Mouse (Mus musculus) midbrain, embryonic 10.5 days (tissue): ENCODE data around the gene Acot7. TPM values are rescaled to one million over a fixed set of nuclear protein-coding genes. Genes with fewer than 3 reads are reported as not detected.
"Not testable (repeated sequence)": the region's sequence is repeated elsewhere in the genome, so short reads cannot be mapped to it uniquely, and the experiment has no call there.

Source experiments
- DNase-seq: peaks from one replicate; pipeline ENCODE4 v3.0.0-alpha.2; 2017; ENCODE audit warnings: low spot score
- H3K27ac ChIP-seq: fragments of 300-500 bp; sonication (generic); replicated peaks from 2 replicates; pipeline ENCODE4 v1.5.1; 2016; ENCODE audit warnings: mild to moderate bottlenecking
- H3K27me3 ChIP-seq: fragments of 300-500 bp; sonication (generic); 2 replicates; pipeline ENCODE4 v1.6.1; 2016; ENCODE audit warnings: low read depth, mild to moderate bottlenecking; ENCODE audit not compliant: poor library complexity, severe bottlenecking
- H3K36me3 ChIP-seq: fragments of 300-500 bp; sonication (generic); 2 replicates; pipeline ENCODE4 v1.6.1; 2016; ENCODE audit warnings: mild to moderate bottlenecking, moderate library complexity
- H3K4me1 ChIP-seq: fragments of 300-500 bp; sonication (generic); 2 replicates; pipeline ENCODE4 v1.6.1; 2016
- H3K4me3 ChIP-seq: fragments of 300-500 bp; sonication (generic); 2 replicates; pipeline ENCODE4 v1.5.1; 2016; ENCODE audit warnings: mild to moderate bottlenecking, moderate library complexity
- H3K9me3 ChIP-seq: fragments of 300-500 bp; sonication (generic); replicated peaks from 2 replicates; pipeline ENCODE4 v1.6.1; 2016; ENCODE audit warnings: mild to moderate bottlenecking
- WGBS: fragments of 180-500 bp; shearing (Covaris S2); methylation state at CpG from one replicate; pipeline ENCODE4 v1.1.7; 2016; 5-methylcytosine and 5-hydroxymethylcytosine counted together
- polyA plus RNA-seq: library from polyadenylated mRNA; unstranded; fragments of >200 nt; fragmentation: Nextera tagmentation; extraction: Ambion mirVana; gene quantifications from 2 replicates; pipeline ENCODE4 v1.2.1, GENCODE M21; 2016

Gene Acot7
- polyA plus RNA-seq, 1 experiment from 2014 or later: 85.7 TPM

DNA sequence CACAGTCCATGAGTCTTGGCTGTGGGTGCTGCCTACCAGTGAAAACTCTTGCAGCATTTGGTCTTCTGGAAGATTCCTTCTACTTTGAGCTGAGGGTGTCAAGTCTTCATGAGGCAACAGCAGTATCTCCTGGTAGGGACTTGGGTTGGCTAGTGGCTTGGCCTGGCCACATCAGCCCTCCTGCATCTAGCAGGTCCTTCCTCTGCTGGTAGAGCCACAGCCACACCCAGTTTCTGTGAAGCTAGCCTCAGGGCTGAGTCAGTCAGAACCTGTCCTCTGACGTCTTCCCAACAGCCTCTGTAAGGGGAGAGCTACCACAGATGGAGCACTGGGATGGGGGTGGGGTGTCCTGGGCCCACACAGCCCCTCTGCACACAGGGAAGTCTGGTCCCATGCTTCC, 44.6 kb downstream of the Acot7 start:
- H3K4me1 ChIP-seq: peaks cover 25% of the 10 kb centered on the region
- 0 out of 2 replicates have a peak overlapping the region, but pooled peaks have one; percentile 33 for H3K27ac ChIP-seq
- no peaks in the 10 kb centered on the region for H3K9me3 ChIP-seq
- DNase-seq: no peak
- peaks cover 46% of the 10 kb centered on the region for H3K36me3 ChIP-seq
- no peak overlapping the region for H3K4me3 ChIP-seq
- 75% methylated on average over 1 of the region's 1 CpGs for WGBS
- H3K27me3 ChIP-seq: peaks cover 64% of the 10 kb centered on the region

DNA sequence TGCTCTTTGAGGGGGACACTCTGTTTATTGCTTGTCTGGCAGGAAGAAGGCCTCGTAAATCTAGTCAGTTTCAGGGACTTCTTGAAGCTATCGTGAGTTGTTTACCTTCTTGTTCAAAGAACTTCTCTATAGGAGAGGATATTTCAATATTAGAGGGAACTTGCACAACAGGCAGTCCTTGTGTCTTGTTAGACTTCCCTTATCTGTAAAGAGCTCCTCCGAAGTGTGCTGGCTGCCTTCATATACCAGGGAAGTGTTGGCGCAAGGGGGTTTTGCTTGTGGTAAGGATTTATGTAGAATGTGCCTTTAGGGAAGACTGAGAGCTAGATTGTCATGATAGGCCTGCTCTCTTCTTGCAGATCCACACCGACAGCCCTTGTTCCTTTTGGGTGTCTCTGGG, 46.2 kb downstream of the Acot7 start:
- H3K9me3 ChIP-seq: no peaks in the 10 kb centered on the region
- peaks cover 25% of the 10 kb centered on the region for H3K4me1 ChIP-seq
- H3K27me3 ChIP-seq: peaks cover 48% of the 10 kb centered on the region
- no peak for DNase-seq
- no peak overlapping the region for H3K4me3 ChIP-seq
- no peak overlapping the region for H3K27ac ChIP-seq
- WGBS: 89% methylated on average over 5 of the region's 5 CpGs
- H3K36me3 ChIP-seq: peaks cover 31% of the 10 kb centered on the region

DNA sequence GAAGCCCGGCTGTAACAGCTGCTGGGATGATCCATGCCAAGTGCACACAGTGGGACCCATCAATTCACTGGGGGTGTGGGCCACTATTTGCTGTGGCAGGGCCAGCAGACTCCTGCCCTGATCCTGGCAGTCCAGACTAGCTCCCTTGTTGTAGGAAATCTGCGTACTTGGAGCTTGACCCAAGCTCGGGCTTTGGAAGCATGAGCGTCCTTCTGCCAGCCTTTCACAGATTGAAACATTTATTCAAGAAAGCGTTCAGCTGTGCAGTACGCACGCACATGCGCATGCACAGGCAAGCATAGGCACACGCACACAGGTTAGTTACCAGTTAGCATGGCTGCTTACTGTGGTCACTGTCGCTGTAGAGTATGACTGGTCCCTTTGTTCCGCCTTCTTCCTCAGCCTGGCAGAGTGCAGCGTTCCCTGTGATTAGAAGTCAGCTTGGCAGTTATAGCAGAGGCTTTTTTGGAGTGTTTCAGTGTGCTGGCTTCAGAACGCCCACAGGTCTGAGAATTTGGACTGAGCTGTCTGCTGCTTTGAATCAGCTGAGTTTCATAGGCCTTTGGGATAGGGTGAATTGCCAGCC, 49.1 kb downstream of the Acot7 start:
- peaks cover 29% of the 10 kb centered on the region for H3K27me3 ChIP-seq
- WGBS: 91% methylated on average over 13 of the region's 13 CpGs
- H3K36me3 ChIP-seq: peaks cover 44% of the 10 kb centered on the region
- H3K9me3 ChIP-seq: no peaks in the 10 kb centered on the region
- H3K4me1 ChIP-seq: peaks cover 23% of the 10 kb centered on the region
- no peak for DNase-seq
- H3K4me3 ChIP-seq: no peak overlapping the region
- H3K27ac ChIP-seq: no peak overlapping the region

DNA sequence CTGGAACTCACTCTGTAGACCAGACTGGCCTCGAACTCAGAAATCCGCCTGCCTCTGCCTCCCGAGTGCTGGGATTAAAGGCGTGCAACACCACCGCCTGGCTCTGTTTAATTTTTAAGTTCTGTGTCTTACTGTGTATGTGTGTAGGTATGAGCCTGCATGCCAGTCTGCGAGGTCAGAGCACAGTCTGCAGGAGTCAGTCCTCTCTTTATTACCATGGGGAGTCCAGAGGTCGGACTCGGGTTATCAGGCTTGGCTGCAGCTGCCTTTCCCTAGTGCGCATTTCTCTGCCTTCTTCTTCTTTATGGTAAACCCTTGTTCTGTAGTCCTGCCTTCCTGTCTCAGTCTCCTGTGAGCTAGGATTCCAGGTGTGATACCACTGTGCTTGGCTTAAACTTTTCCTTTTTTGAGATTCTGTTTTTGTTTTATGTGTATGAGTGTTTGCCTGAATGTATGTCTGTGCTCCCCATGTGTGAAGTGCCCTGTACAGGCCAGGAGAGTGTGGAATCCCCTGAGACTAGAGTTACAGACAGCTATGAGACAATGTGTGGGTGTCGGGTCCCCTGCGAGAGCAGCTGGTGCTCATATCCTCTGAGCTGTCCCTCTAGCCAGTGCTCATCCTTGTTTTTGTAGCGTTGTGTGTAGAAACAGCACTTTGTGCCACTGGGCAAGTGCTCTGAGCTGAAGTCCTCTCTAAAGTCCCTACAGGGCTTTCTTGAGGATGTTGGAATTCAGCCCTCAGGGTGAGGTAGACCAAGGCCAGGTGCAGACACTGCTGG, 50.0 kb downstream of the Acot7 start:
- Histone ChIP-seq H3K4me3 (no peak overlapping the region), H3K27me3 (peaks cover 19% of the 10 kb centered on the region)
- DNase-seq: no peak

DNA sequence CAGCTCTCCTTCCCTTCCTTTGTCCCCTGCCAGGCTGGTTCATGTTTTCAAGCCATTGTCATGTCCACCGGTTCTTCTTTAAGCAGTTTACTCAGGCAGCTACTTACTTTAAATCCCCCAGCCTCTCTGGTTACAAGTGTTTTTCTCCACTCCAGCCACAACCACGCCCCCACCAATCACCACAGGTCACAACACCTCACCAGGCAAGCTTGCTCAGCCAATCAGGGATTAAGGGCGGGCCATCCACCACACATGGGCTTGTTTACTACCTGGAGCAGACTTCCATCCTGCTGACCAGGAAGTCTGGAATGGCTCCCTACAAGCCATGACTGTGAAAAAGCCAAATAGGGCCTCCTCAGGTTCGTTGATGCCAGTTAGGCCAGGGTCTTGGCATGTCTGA, 52.4 kb downstream of the Acot7 start:
- WGBS: 41% methylated on average over 4 of the region's 4 CpGs
- H3K36me3 ChIP-seq: peaks cover 30% of the 10 kb centered on the region
- not testable (repeated sequence) for H3K27me3 ChIP-seq

More for the DNA sequence above, 50.0 kb downstream of the Acot7 start:
- 91% methylated on average over 12 of the region's 12 CpGs for WGBS
- Histone ChIP-seq H3K36me3 (peaks cover 44% of the 10 kb centered on the region), H3K4me1 (peaks cover 21% of the 10 kb centered on the region), H3K27ac (no peak overlapping the region), H3K9me3 (no peaks in the 10 kb centered on the region)

DNA sequence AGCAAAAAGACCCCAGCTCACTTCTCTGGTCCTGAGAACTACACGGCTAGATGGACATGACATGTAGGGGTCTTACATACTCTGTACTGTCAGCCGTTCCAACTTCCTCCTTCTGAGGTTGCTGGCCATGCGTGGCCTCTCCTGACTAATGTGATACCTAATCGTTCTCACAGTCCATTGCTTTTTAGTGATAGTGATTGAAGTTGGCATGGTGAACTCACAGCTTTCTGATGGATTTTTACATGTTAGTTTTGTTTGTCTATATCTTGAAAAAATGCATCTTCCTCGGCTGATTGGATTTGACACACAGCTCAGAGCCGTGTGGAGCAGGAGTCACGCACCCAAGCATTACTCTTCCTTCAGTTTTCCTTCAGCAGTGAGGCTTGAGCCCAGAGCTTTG, 53.4 kb downstream of the Acot7 start:
- no peak for DNase-seq
- 88% methylated on average over 7 of the region's 7 CpGs for WGBS
- Histone ChIP-seq H3K4me1 (peaks cover 21% of the 10 kb centered on the region), H3K36me3 (peaks cover 35% of the 10 kb centered on the region), H3K27me3 (no peaks in the 10 kb centered on the region), H3K27ac (no peak overlapping the region), H3K4me3 (no peak overlapping the region), H3K9me3 (no peaks in the 10 kb centered on the region)

More for the DNA sequence above, 52.4 kb downstream of the Acot7 start:
- DNase-seq, H3K27ac ChIP-seq, H3K9me3 ChIP-seq, H3K4me3 ChIP-seq: not testable (repeated sequence)
- peaks cover 21% of the 10 kb centered on the region for H3K4me1 ChIP-seq

DNA sequence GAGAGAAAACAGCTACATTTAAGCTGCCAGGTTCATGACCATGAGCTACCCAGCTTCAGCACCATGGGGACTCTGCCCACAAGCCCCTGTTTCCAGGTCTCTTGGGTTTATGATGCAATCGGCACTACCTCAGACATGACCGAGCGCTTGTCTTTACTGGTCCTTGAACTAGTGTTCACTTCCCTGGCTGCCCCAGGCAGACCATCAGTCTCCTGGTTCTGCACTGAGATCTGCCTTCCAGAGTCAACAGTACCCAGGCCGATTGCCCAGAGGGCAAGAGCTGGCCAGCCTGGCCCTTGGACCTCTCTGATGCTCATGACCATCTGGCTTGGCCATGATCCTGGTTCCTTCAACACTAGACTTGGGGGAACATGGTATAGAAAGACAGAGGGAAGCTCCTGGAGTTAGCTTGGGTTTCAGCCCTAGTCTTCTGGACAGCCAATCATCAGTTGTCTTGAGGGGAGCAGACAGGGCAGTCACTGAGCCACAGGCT, 54.5 kb downstream of the Acot7 start:
- no peaks in the 10 kb centered on the region for H3K27me3 ChIP-seq
- peaks cover 21% of the 10 kb centered on the region for H3K4me1 ChIP-seq
- no peak overlapping the region for H3K4me3 ChIP-seq
- H3K27ac ChIP-seq: no peak overlapping the region
- peaks cover 38% of the 10 kb centered on the region for H3K36me3 ChIP-seq
- no peaks in the 10 kb centered on the region for H3K9me3 ChIP-seq
- no peak for DNase-seq
- WGBS: 92% methylated on average over 4 of the region's 4 CpGs

DNA sequence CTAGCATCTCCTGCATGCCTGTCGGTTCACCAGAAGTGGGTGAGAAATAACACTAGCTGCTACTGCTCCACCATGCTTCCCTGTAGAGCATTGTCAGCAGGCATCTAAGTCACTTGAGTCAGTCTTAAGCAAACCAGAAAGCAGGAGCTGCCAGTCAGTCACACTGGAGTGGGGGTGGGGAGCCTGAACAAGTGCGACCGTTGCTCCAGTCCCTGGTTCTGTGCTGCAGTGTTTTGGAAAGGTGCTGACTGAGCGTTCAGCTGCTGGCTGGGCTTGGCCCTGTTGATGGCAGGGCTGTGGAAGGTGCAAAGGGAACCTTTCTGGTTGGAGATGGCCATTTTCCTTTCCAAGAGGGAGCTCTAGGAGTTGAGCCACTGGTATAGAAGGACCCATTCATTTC, 62.0 kb downstream of the Acot7 start:
- Histone ChIP-seq H3K9me3 (no peaks in the 10 kb centered on the region), H3K4me3 (no peak overlapping the region), H3K4me1 (peaks cover 4% of the 10 kb centered on the region; the same call in 1 of the 2 replicates), H3K36me3 (peaks cover 62% of the 10 kb centered on the region), H3K27me3 (no peaks in the 10 kb centered on the region), H3K27ac (no peak overlapping the region)
- DNase-seq: no peak
- 81% methylated on average over 4 of the region's 4 CpGs for WGBS

DNA sequence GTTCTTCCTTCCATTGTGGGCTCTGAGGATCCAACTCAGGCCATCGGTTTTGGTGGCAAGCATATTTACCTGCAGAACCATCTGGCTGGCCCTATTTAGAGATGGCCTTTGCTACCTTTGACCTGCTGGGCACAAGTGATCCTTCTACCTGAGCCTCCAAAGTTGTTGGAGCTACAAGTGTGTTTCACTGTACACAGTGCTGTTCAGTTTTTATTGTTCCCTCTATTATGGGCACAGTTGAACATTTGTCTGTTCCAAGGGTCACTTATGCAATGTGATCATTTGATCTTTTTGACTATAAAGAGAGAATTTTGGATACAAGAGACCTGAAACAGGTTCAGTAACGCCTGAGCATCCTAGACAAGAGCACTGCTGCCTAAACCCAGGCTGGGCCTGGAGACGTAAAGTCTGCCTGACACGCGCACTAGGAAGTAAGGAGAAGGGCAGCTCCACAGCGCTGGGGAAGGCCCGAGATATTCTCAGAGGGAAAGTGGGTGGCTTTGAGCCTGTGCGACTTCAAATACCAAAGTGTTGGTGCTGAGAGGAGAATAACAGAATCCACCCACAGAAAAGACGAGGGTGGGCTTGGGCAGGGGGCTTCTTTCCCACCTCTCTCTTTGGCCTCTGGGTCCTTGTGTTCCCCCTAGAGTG, 65.4 kb downstream of the Acot7 start:
- Histone ChIP-seq H3K36me3 (peaks cover 45% of the 10 kb centered on the region), H3K9me3 (no peaks in the 10 kb centered on the region), H3K27me3 (no peaks in the 10 kb centered on the region), H3K4me1 (peaks cover 4% of the 10 kb centered on the region; the same call in 1 of the 2 replicates), H3K4me3 (no peak overlapping the region), H3K27ac (no peak overlapping the region)
- 92% methylated on average over 9 of the region's 9 CpGs for WGBS
- DNase-seq: no peak

DNA sequence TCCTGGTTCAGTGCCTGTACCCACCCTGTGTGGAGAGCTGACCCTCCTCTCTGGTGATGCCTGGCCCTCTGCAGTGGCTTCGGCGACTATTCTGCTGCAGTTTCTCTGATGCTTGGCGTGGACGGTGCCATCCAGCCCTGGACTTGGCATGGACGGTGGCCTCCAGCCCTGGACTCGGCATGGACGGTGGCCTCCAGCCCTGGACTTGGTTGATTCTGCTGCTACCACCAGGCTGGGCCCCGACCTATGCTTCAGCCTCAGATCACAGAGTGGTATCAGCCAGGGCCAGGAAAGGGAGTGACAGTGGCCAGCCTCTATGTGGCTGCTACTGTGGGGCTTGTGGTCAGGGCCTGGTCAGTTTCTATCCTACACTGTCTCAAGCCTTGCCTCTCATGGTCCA, 66.0 kb downstream of the Acot7 start:
- Histone ChIP-seq H3K27me3 (no peaks in the 10 kb centered on the region), H3K36me3 (peaks cover 41% of the 10 kb centered on the region), H3K4me3 (no peak overlapping the region), H3K27ac (peak overlapping the region; percentile 19; the same call in 1 of the 2 replicates), H3K9me3 (no peaks in the 10 kb centered on the region), H3K4me1 (peaks cover 4% of the 10 kb centered on the region; the same call in 1 of the 2 replicates)
- no peak for DNase-seq
- WGBS: 91% methylated on average over 8 of the region's 8 CpGs

DNA sequence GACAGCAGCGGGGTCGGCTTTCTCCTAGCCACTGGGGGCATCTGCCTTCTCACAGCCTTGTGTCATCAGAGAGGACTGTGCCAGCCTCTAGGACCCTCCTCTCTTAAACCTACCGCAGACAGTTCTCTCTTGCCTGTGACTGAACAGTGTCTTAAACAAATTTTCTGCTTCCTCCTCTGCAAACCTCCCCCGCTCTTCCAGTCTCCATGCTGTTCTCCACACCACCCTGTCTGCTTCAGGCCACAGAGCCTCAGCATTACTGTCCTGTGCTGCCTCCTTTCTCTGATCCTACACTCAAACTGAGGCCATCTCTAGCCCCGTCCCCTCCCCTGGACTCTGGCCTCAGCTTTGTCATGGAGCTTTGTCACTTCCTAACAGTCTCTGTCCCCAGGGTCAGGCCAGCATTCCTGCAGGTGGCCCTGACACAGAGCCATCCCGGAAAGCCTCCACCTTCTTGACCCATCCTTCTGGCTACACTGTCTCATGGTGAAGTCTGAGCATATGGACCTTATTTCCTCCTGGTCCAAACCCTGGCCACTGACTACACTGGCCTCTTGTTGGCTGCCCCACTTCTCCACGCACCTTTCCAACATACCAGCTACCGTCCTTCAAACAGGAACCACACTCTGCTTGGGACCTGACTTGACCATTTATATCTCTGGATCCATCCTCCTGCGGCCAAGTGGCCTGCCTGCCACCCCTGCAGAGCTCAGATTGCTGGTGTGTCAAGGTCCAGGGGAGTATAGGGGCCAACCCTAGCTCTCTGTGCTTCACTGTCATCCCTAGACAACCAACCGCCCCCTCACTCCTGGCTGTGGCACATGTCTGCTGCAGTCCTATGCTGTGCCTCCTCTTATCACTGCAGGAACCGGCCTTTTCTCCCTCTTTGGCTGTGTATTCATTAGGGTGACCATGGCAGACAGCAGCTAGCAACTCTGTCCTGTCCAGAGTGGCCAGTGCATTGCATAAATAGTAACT, 66.9 kb downstream of the Acot7 start:
- Histone ChIP-seq H3K4me3 (no peak overlapping the region), H3K36me3 (peaks cover 35% of the 10 kb centered on the region), H3K27me3 (no peaks in the 10 kb centered on the region), H3K9me3 (no peaks in the 10 kb centered on the region), H3K4me1 (no peaks in the 10 kb centered on the region; the same call in 1 of the 2 replicates), H3K27ac (peak overlapping the region; percentile 38; the same call in 1 of the 2 replicates)
- no peak for DNase-seq
- WGBS: 84% methylated on average over 11 of the region's 11 CpGs

DNA sequence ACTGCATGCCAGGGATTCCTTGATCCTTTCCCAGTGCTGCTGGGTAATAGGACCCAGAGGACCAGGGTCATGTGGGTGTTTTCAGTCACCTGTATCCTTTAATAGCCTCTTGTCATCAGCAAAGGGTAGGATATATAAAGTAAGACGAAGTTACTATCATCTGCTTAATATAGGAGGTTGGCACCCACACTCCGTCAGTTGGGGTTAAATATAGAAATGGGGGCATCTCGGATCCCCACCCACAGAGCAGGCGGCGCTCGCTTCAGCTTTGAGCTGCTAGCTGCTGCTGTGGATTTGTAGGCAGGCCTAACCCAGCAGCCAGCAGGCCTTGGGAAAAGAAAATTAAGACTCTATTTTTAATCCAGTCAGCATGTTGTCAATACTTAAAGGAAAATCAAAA, 68.1 kb downstream of the Acot7 start:
- WGBS: 91% methylated on average over 6 of the region's 6 CpGs
- no peak for DNase-seq
- H3K27me3 ChIP-seq: no peaks in the 10 kb centered on the region
- H3K36me3 ChIP-seq: peaks cover 24% of the 10 kb centered on the region
- no peak overlapping the region for H3K4me3 ChIP-seq
- H3K27ac ChIP-seq: no peak overlapping the region
- H3K9me3 ChIP-seq: no peaks in the 10 kb centered on the region
- no peaks in the 10 kb centered on the region for H3K4me1 ChIP-seq
